Mouse (Mus musculus) intestine, embryonic 14.5 days (tissue): ENCODE results near the gene Islr. TPM values are rescaled to one million over a fixed set of nuclear protein-coding genes. Genes with fewer than 3 reads are reported as not detected.

Source experiments
- ATAC-seq: fragments of 200-750 bp; cut with Nextera tagmentation; replicated peaks from 2 replicates; pipeline ENCODE4 v1.8.0; 2017; ENCODE audit warnings: low read depth, moderate number of reproducible peaks, moderate TSS enrichment, moderate library complexity; ENCODE audit not compliant: low FRiP score, low TSS enrichment
- DNase-seq: peaks from one replicate; pipeline ENCODE4 v3.0.0-alpha.2; 2018; ENCODE audit warnings: low spot score
- H3K27ac ChIP-seq: fragments of 300-500 bp; sonication (generic); 2 replicates; pipeline ENCODE4 v1.5.1; 2014; ENCODE audit warnings: low read depth, mild to moderate bottlenecking, control low read depth
- H3K27me3 ChIP-seq: fragments of 300-500 bp; sonication (generic); replicated peaks from 2 replicates; pipeline ENCODE4 v1.6.1; 2014; ENCODE audit warnings: low read length, control low read depth; ENCODE audit not compliant: control insufficient read depth, insufficient read depth
- H3K36me3 ChIP-seq: fragments of 300-500 bp; sonication (generic); 2 replicates; pipeline ENCODE4 v1.6.1; 2014; ENCODE audit warnings: low read length, control low read depth; ENCODE audit not compliant: control insufficient read depth, insufficient read depth
- H3K4me1 ChIP-seq: fragments of 300-500 bp; sonication (generic); replicated peaks from 2 replicates; pipeline ENCODE4 v1.6.1; 2014; ENCODE audit warnings: low read length, control low read depth, mixed read lengths; ENCODE audit not compliant: control insufficient read depth, insufficient read depth
- H3K4me2 ChIP-seq: fragments of 300-500 bp; sonication (generic); 2 replicates; pipeline ENCODE4 v1.6.1; 2014; ENCODE audit warnings: low read length
- H3K4me3 ChIP-seq: fragments of 300-500 bp; sonication (generic); 2 replicates; pipeline ENCODE4 v1.5.1; 2014; ENCODE audit warnings: low read depth, low read length, control low read depth, mixed read lengths
- H3K9ac ChIP-seq: fragments of 300-500 bp; sonication (generic); 2 replicates; pipeline ENCODE4 v1.6.1; 2014; ENCODE audit warnings: mild to moderate bottlenecking, low read length
- H3K9me3 ChIP-seq: fragments of 300-500 bp; sonication (generic); 2 replicates; pipeline ENCODE4 v1.6.1; 2016; ENCODE audit warnings: low read length, control low read depth; ENCODE audit not compliant: control insufficient read depth
- WGBS: fragments of 180-500 bp; shearing (Covaris S2); extraction: QIAGEN DNeasy Blood & Tissue Kit; methylation state at CpG from one replicate; pipeline ENCODE4 v1.1.7; 2014; 5-methylcytosine and 5-hydroxymethylcytosine counted together
- polyA plus RNA-seq: library from polyadenylated mRNA; unstranded; fragments of >200 nt; fragmentation: Nextera tagmentation; extraction: Ambion mirVana; gene quantifications from 2 replicates; pipeline ENCODE4 v1.2.1, GENCODE M21; 2014

Gene Islr
- polyA plus RNA-seq, 1 experiment from 2014 or later = 65.5 TPM

GRCm38 (mm10) chr9:58247064-58247759 is 43.1 kb upstream of the Islr start:
- H3K4me2 ChIP-seq = peak overlapping the region; percentile 50
- H3K36me3 ChIP-seq = peaks cover 3% of the 10 kb centered on the region; the same call in 1 of the 2 replicates
- peaks cover 35% of the 10 kb centered on the region for H3K4me1 ChIP-seq
- H3K27ac ChIP-seq = peak overlapping the region; percentile 22; the same call in 1 of the 2 replicates
- peak overlapping the region; percentile 23 for H3K4me3 ChIP-seq
- 17% methylated on average over 25 of the region's 25 CpGs for WGBS
- H3K9ac ChIP-seq = peak overlapping the region; percentile 39
- peak; percentile 82 for DNase-seq
- no peaks in the 10 kb centered on the region for H3K27me3 ChIP-seq
- ATAC-seq = peak; percentile 44; the same call in 1 of the 2 replicates
- H3K9me3 ChIP-seq = no peaks in the 10 kb centered on the region

- Histone ChIP-seq H3K27me3 (no peaks in the 10 kb centered on the region), H3K9ac (no peak overlapping the region), H3K4me2 (no peak overlapping the region), H3K9me3 (no peaks in the 10 kb centered on the region), H3K36me3 (peaks cover 3% of the 10 kb centered on the region; the same call in 1 of the 2 replicates), H3K27ac (no peak overlapping the region), H3K4me3 (no peak overlapping the region), H3K4me1 (peaks cover 44% of the 10 kb centered on the region)
- no peak for DNase-seq
- no peak for ATAC-seq
- WGBS = 71% methylated on average over 4 of the region's 4 CpGs
These were observed 42.0 kb upstream of the Islr start for GRCm38 (mm10) chr9:58246083-58246591.

GRCm38 (mm10) chr9:58243696-58244095 is 39.6 kb upstream of the Islr start:
- Histone ChIP-seq H3K27ac (no peak overlapping the region), H3K4me2 (no peak overlapping the region), H3K9me3 (no peaks in the 10 kb centered on the region), H3K27me3 (no peaks in the 10 kb centered on the region), H3K36me3 (peaks cover 3% of the 10 kb centered on the region; the same call in 1 of the 2 replicates), H3K4me1 (peaks cover 36% of the 10 kb centered on the region), H3K4me3 (no peak overlapping the region), H3K9ac (no peak overlapping the region)
- ATAC-seq = no peak
- no peak for DNase-seq
- 77% methylated on average over 6 of the region's 6 CpGs for WGBS

- H3K36me3 ChIP-seq = peaks cover 3% of the 10 kb centered on the region; the same call in 1 of the 2 replicates
- DNase-seq = no peak
- H3K9me3 ChIP-seq = no peaks in the 10 kb centered on the region
- peaks cover 27% of the 10 kb centered on the region for H3K4me1 ChIP-seq
- no peak overlapping the region for H3K27ac ChIP-seq
- H3K9ac ChIP-seq = no peak overlapping the region
- no peaks in the 10 kb centered on the region for H3K27me3 ChIP-seq
- no peak overlapping the region for H3K4me2 ChIP-seq
- no peak for ATAC-seq
- 77% methylated on average over 5 of the region's 5 CpGs for WGBS
- H3K4me3 ChIP-seq = no peak overlapping the region
These were observed 38.6 kb upstream of the Islr start for GRCm38 (mm10) chr9:58242696-58243095.

GRCm38 (mm10) chr9:58241780-58242485 is 37.8 kb upstream of the Islr start:
- ATAC-seq (peak; percentile 64; the same call in 1 of the 2 replicates), DNase-seq (peak; percentile 62)
- H3K9ac ChIP-seq = no peak overlapping the region
- 33% methylated on average over 9 of the region's 9 CpGs for WGBS
- peaks cover 3% of the 10 kb centered on the region; the same call in 1 of the 2 replicates for H3K36me3 ChIP-seq
- H3K27me3 ChIP-seq = no peaks in the 10 kb centered on the region
- H3K4me2 ChIP-seq = no peak overlapping the region
- H3K9me3 ChIP-seq = no peaks in the 10 kb centered on the region
- H3K4me3 ChIP-seq = no peak overlapping the region
- H3K27ac ChIP-seq = no peak overlapping the region; the same call in 1 of the 2 replicates
- H3K4me1 ChIP-seq = peaks cover 20% of the 10 kb centered on the region

- H3K9me3 ChIP-seq = no peaks in the 10 kb centered on the region
- H3K4me2 ChIP-seq = no peak overlapping the region
- DNase-seq = no peak
- no peak overlapping the region for H3K4me3 ChIP-seq
- H3K4me1 ChIP-seq = no peaks in the 10 kb centered on the region
- H3K36me3 ChIP-seq = peaks cover 35% of the 10 kb centered on the region
- 96% methylated on average over 28 of the region's 28 CpGs for WGBS
- no peak overlapping the region for H3K9ac ChIP-seq
- H3K27me3 ChIP-seq = no peaks in the 10 kb centered on the region
- no peak overlapping the region for H3K27ac ChIP-seq
- no peak for ATAC-seq
These were observed 30.5 kb upstream of the Islr start for GRCm38 (mm10) chr9:58234502-58235015.

GRCm38 (mm10) chr9:58232374-58232773 is 28.3 kb upstream of the Islr start:
- Histone ChIP-seq H3K36me3 (peaks cover 56% of the 10 kb centered on the region), H3K4me2 (no peak overlapping the region), H3K9ac (no peak overlapping the region), H3K4me3 (no peak overlapping the region), H3K4me1 (no peaks in the 10 kb centered on the region), H3K27ac (no peak overlapping the region), H3K27me3 (no peaks in the 10 kb centered on the region), H3K9me3 (no peaks in the 10 kb centered on the region)
- ATAC-seq = no peak
- DNase-seq = no peak
- 68% methylated on average over 5 of the region's 5 CpGs for WGBS

- ATAC-seq (no peak), DNase-seq (no peak)
- no peaks in the 10 kb centered on the region for H3K9me3 ChIP-seq
- WGBS = 66% methylated on average over 6 of the region's 6 CpGs
- H3K4me3 ChIP-seq = no peak overlapping the region
- H3K4me1 ChIP-seq = no peaks in the 10 kb centered on the region
- H3K4me2 ChIP-seq = no peak overlapping the region
- H3K36me3 ChIP-seq = peaks cover 59% of the 10 kb centered on the region
- H3K9ac ChIP-seq = no peak overlapping the region
- no peaks in the 10 kb centered on the region for H3K27me3 ChIP-seq
- H3K27ac ChIP-seq = no peak overlapping the region
These were observed 27.6 kb upstream of the Islr start for GRCm38 (mm10) chr9:58231746-58232145.
